Mouse (Mus musculus) heart, postnatal 25 days (tissue): Measurements from ENCODE around the gene 1700012P22Rik. TPM values are rescaled to one million over a fixed set of nuclear protein-coding genes. Genes with fewer than 3 reads are reported as not detected.

Experiments
- total RNA-seq, 2 experiments: library from RNA; stranded (reverse); gene quantifications; 2 replicates each; pipeline ENCODE4 v1.2.3; 2021

Gene 1700012P22Rik
- total RNA-seq, 2 experiments from 2014 or later = not detected

Other genes with a start within 250 kb of the 1700012P22Rik start
- not detected for gene Oog2, start 248.1 kb downstream of the 1700012P22Rik start, total RNA-seq
- gene C87977, start 225.5 kb downstream of the 1700012P22Rik start, total RNA-seq = not detected
- not detected for gene Pramel5, start 158.3 kb downstream of the 1700012P22Rik start, total RNA-seq
- gene Gm13128, start 108.5 kb downstream of the 1700012P22Rik start, total RNA-seq = not detected
- gene Gm13119, start 80.8 kb downstream of the 1700012P22Rik start, total RNA-seq = not detected
- gene Pramef20, start 60.8 kb downstream of the 1700012P22Rik start, total RNA-seq = not detected
- gene Pramef12, start 30.3 kb downstream of the 1700012P22Rik start, total RNA-seq = not detected
- not detected for gene Gm9944, start 14.5 kb upstream of the 1700012P22Rik start, total RNA-seq
- gene Aadacl3, start 25.0 kb upstream of the 1700012P22Rik start, total RNA-seq = not detected
- gene 9430007A20Rik, start 81.0 kb upstream of the 1700012P22Rik start, total RNA-seq = not detected
- gene Gm13124, start 126.4 kb upstream of the 1700012P22Rik start, total RNA-seq = not detected
- gene Aadacl4, start 174.9 kb upstream of the 1700012P22Rik start, total RNA-seq = not detected
- not detected for gene Gm436, start 247.6 kb upstream of the 1700012P22Rik start, total RNA-seq